ENCODE assay signal across 27 mouse cellular contexts in genomic region chr5:52628783-52629182, GRCm38 (mm10). TPM values are rescaled to one million over a fixed set of nuclear protein-coding genes. Genes with fewer than 3 reads are reported as not detected.
A peak's percentile ranks its signal among the peaks of the same experiment; 100 is the strongest.
DNase-seq lines count a peak whose midpoint lies in the region; ATAC-seq and TF ChIP-seq lines count a peak whose summit lies in the region.
"Had no signal": no experiment of that assay in that cellular context is flagged by ENCODE, and none has a peak within 500 bp of the region (broad histone marks: within the 10 kb centered on the region; RNA-seq: fewer than 3 reads in every experiment).

No protein-coding gene starts in this region.

- no peak for TF ChIP-seq POLR2A in heart, adult 2 months (IDR thresholded peaks at IDR 0.05; ENCODE audit: insufficient read depth, low read depth, low read length)

- H3K79me2 ChIP-seq in heart, adult 2 months (replicated peaks; ENCODE audit: control insufficient read depth, insufficient read depth, low read length): no peaks in the 10 kb centered on the region

- H3K36me3 ChIP-seq in heart, embryonic 16.5 days (ENCODE audit: control insufficient read depth, insufficient read depth): no peaks in the 10 kb centered on the region
- H3K36me3 ChIP-seq in heart, adult 2 months (ENCODE audit: control insufficient read depth, insufficient read depth, low read length): no peaks in the 10 kb centered on the region
- no peaks in the 10 kb centered on the region for H3K36me3 ChIP-seq in lung, postnatal 0 days (ENCODE audit: insufficient read depth, low read length)
- H3K36me3 ChIP-seq: hindbrain, embryonic 12.5 days; midbrain, embryonic 13.5 days; neural tube, embryonic 13.5 days had no signal

- TF ChIP-seq EP300 in heart, adult 2 months (IDR thresholded peaks at IDR 0.05; ENCODE audit: insufficient read depth, low read depth, low read length): no peak
- no peak for TF ChIP-seq EP300 in lung, postnatal 0 days (IDR thresholded peaks at IDR 0.05)

- peak; percentile 20; the same call in 1 of the 2 replicates for ATAC-seq in heart, embryonic 16.5 days (replicated peaks; ENCODE audit: extremely low read depth, insufficient read depth, low FRiP score)
- peak; percentile 14; the same call in 1 of the 2 replicates for ATAC-seq in lung, postnatal 0 days
- ATAC-seq: forebrain, embryonic 16.5 days; intestine, embryonic 16.5 days; midbrain, embryonic 13.5 days; Patski had no signal

- no peak overlapping the region for H3K4me3 ChIP-seq in heart, embryonic 16.5 days (ENCODE audit: low read length)
- no peak overlapping the region for H3K4me3 ChIP-seq in heart, adult 2 months
- no peak overlapping the region for H3K4me3 ChIP-seq in lung, postnatal 0 days (ENCODE audit: low read depth, low read length)
- H3K4me3 ChIP-seq: erythroblast, embryonic 14.5 days; gastrocnemius, adult 2 months; hindbrain, embryonic 12.5 days; midbrain, embryonic 13.5 days; neural tube, embryonic 13.5 days had no signal

- DNase-seq in heart, adult 11 months: peak; percentile 78
- DNase-seq in heart, postnatal 36 days: no peak
- no peak for DNase-seq in heart, adult 2 months
- peak; percentile 56 to 57 for DNase-seq in kidney, postnatal 4 days
- no peak for DNase-seq in kidney, adult 9 months
- DNase-seq in lung, postnatal 0 days (ENCODE audit: low spot score): no peak
- no peak for DNase-seq in lung, adult 18-20 months
- DNase-seq: adrenal gland, postnatal 10 days; cerebellum, adult 9-11 months; gastrocnemius, adult 2 months; kidney, adult 8-10 months; layer of hippocampus, postnatal 36 days; liver; right cerebral cortex, postnatal 4 days; thymus, adult 18-20 months; thymus, postnatal 25 days had no signal

- H3K4me1 ChIP-seq in heart, embryonic 16.5 days (ENCODE audit: control insufficient read depth, insufficient read depth, low read length): peaks cover 14% of the 10 kb centered on the region
- H3K4me1 ChIP-seq in heart, adult 2 months (ENCODE audit: control insufficient read depth, insufficient read depth, low read length): no peaks in the 10 kb centered on the region
- peaks cover 4% of the 10 kb centered on the region; the same call in 1 of the 2 replicates for H3K4me1 ChIP-seq in lung, postnatal 0 days (ENCODE audit: insufficient read depth, low read depth, low read length)

- H3K27ac ChIP-seq in heart, embryonic 16.5 days (ENCODE audit: low read length): 0 out of 2 replicates have a peak overlapping the region, but pooled peaks have one; percentile 13
- H3K27ac ChIP-seq in heart, adult 2 months: no peak overlapping the region
- no peak overlapping the region for H3K27ac ChIP-seq in lung, postnatal 0 days (ENCODE audit: low read length)
- H3K27ac ChIP-seq: gastrocnemius, adult 2 months; hindbrain, embryonic 12.5 days; liver, embryonic 14.5 days; macrophage; midbrain, embryonic 13.5 days; neural tube, embryonic 13.5 days; stomach, postnatal 0 days had no signal

- H3K27me3 ChIP-seq in heart, embryonic 16.5 days (ENCODE audit: control insufficient read depth, insufficient read depth, low read length): no peaks in the 10 kb centered on the region
- H3K27me3 ChIP-seq in heart, adult 2 months (ENCODE audit: control insufficient read depth, insufficient read depth, low read length): no peaks in the 10 kb centered on the region
- no peaks in the 10 kb centered on the region for H3K27me3 ChIP-seq in lung, postnatal 0 days (replicated peaks; ENCODE audit: insufficient read depth, low read length)
- H3K27me3 ChIP-seq: hindbrain, embryonic 12.5 days; midbrain, embryonic 13.5 days; neural tube, embryonic 13.5 days; Patski had no signal

- no peak overlapping the region for H3K9ac ChIP-seq in heart, embryonic 16.5 days (ENCODE audit: low read length)
- no peak overlapping the region for H3K9ac ChIP-seq in heart, adult 2 months (ENCODE audit: low read depth, low read length)
- no peak overlapping the region for H3K9ac ChIP-seq in lung, postnatal 0 days (replicated peaks; ENCODE audit: low read depth)
- H3K9ac ChIP-seq: hindbrain, embryonic 12.5 days; liver, embryonic 14.5 days; midbrain, embryonic 13.5 days; neural tube, embryonic 13.5 days had no signal

- intact Hi-C loops in heart, postnatal 36 days (cut with DNase I): no loop called here
- intact Hi-C loops in heart, adult 2 months (cut with DNase I): no loop called here

- WGBS in heart, embryonic 16.5 days: 48% methylated on average over 3 of the region's 3 CpGs
- 53% methylated on average over 3 of the region's 3 CpGs for whole genome bisulfite sequencing in heart, adult 2 months
- WGBS in lung, postnatal 0 days: 44% methylated on average over 3 of the region's 3 CpGs

- H3K4me2 ChIP-seq in heart, embryonic 16.5 days (ENCODE audit: low read depth, low read length): no peak overlapping the region
- no peak overlapping the region for H3K4me2 ChIP-seq in lung, postnatal 0 days (replicated peaks; ENCODE audit: low read depth, low read length)
- H3K4me2 ChIP-seq: hindbrain, embryonic 12.5 days; midbrain, embryonic 13.5 days; neural tube, embryonic 13.5 days had no signal

- no peaks in the 10 kb centered on the region for H3K9me3 ChIP-seq in heart, embryonic 16.5 days (replicated peaks; ENCODE audit: control insufficient read depth, low read length)
- H3K9me3 ChIP-seq in lung, postnatal 0 days (ENCODE audit: low read length): no peaks in the 10 kb centered on the region
- H3K9me3 ChIP-seq: hindbrain, embryonic 12.5 days; midbrain, embryonic 13.5 days; neural tube, embryonic 13.5 days had no signal

- no peak for TF ChIP-seq CTCF in heart, adult 2 months (IDR thresholded peaks at IDR 0.05)
- no peak for TF ChIP-seq CTCF in lung, postnatal 0 days (IDR thresholded peaks at IDR 0.05)

RNA-seq across cellular contexts. Expression of gene Sepsecs, which starts 40.7 kb away (rescaled TPM):
- total RNA-seq in heart, postnatal 36 days (2021): 1 to 10 TPM; 4.6 to 7.2 TPM
- 6.1 and 6.4 TPM in 2 replicates for polyA plus RNA-seq in heart, embryonic 16.5 days (2015; fragmentation: Nextera tagmentation; extraction: Ambion mirVana)
- total RNA-seq in heart, adult 2 months (2021): 1 to 10 TPM; 5.2 to 6.1 TPM
- polyA plus RNA-seq in heart, adult 2 months (2012; rRNA removed): 3.0 and 5.6 TPM in 2 replicates
- polyA plus RNA-seq in lung, postnatal 0 days (2015; fragmentation: Nextera tagmentation; extraction: Ambion mirVana): 9.0 and 9.9 TPM in 2 replicates

Comparison
In these comparisons a context has a peak if more than half of its experiments do, and no peak if none do; other contexts are left out.
1. DNase-seq: peak in heart, adult 11 months (single experiment) and kidney, postnatal 4 days (2 of 2); none in heart, postnatal 36 days (0 of 2), heart, adult 2 months (0 of 2), kidney, adult 9 months (single experiment), lung, postnatal 0 days (single experiment) and lung, adult 18-20 months (0 of 2).